Mouse (Mus musculus) erythroid progenitor cell, adult 5-6 weeks (primary cell): ENCODE measurements at regions not wholly inside any gene's neighbourhood (a gene's known extent, or its start where the extent isn't known, plus 50 kb on each side); places are given as distances from the start of the nearest gene placed in this dataset.

Experiments used
- ATAC-seq: replicated peaks from 2 replicates; pipeline ENCODE4 v1.8.0; 2016; ENCODE audit warnings: moderate number of reproducible peaks, mild to moderate bottlenecking, moderate TSS enrichment, inconsistent platforms; ENCODE audit not compliant: poor library complexity, low FRiP score, severe bottlenecking

DNA sequence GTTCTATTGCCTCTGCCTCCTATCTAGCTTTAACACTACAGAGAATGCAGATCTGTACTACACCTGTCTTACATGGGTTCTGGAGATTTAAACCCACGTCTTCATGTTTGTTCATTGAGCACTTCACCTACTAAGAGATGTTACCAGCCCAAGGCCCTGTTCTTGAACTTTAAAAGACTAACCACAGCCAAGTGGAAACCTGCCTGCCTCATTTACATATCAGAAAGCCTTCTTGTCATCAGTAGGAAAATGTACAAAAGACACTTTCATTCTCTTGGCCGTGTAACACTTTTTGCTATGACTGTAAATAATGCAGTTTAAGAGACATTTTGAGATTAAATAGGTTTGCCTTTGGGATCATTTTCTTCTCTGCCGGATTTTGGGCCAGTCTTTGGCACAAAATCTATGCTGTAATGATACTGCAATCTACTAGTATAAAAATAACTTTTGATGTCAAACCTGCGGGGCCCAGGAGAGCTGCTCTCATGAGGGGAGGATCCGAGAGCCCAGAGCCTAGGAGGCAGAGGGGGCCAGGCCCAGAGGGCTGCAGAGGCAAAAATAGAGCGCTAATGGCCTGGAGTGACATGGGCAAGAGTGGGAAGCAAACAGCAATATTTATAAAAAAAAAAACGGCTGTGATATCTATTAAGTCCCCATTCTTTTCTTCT, 318.4 kb upstream of the Myo3a start:
- no peak for ATAC-seq

DNA sequence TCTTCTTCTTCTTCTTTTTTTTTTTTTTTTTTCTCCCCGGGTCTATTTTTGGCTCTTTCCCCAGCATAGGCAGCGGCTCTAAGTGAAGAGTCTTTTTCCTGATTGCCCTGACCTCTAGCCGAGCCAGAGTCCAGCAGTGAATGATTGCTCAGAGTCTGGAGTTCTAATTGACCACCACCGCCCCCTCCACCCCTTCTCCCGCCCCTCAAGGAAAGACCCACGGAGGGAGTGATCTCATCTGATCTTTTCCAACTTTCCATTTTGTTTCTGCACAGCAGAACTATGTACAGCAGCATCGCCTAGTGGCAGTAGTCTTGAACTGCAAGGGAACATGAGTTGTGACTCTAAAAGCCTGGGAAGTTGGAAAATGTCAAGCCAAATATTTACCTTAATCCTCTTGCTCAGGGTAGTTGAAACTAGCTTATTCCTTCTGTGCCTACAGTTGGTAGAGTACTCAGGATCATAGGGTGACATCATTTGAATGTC, 317.8 kb upstream of the Myo3a start:
- ATAC-seq = no peak

DNA sequence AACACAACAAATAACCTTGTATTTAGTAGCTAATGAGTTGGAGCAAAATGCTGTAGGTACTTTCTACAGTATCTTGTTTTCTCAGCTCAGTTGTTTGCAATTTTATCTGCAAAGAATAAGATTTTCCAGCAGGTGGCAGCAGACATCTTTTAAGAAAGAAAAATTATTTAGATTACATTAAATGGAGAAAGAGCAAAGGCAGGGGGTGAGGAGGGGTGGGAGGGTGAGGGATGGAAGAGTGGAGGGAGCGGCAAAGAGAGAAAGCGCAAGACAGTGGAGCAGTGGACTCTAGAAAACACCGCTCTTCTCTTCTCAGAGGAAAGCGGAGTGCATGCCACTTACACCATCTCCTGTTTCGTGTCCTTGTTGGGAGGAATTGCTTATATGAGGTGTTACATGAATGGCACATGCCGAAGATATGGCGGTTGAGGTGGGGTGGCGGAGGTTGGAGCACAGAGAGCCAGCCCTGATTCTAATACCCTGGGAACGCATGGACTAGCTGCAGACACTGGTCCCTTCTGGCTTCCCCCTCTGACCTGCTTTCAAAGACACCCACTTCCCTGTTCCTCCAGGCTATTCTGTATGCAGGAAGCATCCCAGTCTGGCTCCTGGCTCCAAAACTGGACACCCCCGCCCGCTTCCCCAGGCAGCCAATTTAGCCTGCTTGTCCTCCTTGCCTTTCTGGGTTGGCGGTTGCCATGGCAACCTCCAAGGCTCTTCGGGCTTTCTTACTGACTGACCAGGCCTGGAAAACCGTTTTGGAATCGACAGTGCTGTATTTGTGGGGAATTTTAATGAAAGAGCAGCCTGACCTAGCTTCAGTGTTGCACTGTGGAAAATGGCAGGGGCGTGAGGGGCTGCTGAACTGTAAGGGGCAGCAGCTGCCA, 309.3 kb upstream of the Myo3a start:
- no peak for ATAC-seq

- no peak for ATAC-seq
Measured at GRCm38 (mm10) chr2:21919091-21919490, 308.2 kb upstream of the Myo3a start.

GRCm38 (mm10) chr2:21927656-21928055, 299.6 kb upstream of the Myo3a start:
- no peak for ATAC-seq

DNA sequence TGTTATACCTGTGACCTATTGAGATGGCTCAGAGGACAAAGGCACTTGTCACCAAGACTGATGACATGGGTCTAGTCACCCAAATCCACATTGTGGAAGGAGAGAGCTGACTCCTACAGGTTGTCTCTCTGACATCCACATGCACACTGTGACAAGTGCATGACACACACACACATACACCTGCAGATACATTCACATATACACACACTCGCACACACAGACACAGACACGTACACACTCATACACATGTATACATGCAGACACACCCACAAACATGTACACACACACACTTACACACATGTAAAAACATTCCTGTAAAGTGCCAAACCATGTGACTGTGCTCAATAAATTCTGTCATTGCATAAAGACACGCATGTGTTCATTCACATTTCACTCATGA, 287.3 kb upstream of the Myo3a start:
- no peak for ATAC-seq

GRCm38 (mm10) chr2:21940797-21941487, 286.4 kb upstream of the Myo3a start:
- no peak for ATAC-seq

DNA sequence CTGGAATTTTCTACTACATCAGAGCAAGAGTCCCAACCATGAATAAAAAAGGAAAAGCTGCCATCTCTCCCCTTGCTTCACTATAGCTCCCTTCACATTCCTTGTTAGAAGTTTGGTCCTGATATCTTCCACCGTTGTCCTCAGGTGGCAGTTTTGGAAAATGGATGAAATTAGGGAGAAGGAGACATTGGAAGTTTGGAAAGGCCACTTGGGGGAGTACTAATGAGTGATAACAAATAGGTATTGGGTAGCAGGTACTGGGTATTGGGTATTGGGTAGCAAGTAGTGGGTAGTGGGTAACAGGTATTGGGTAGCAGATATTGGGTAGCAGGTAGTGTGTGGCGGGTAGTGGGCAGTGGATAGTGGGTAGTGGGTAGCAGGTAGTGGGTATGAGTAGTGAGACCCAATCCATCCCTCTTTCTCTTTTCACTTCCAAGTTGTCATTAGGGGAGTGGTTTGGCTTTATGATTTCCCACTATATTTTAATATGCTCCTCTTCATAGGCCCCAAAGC, 285.8 kb upstream of the Myo3a start:
- no peak for ATAC-seq

DNA sequence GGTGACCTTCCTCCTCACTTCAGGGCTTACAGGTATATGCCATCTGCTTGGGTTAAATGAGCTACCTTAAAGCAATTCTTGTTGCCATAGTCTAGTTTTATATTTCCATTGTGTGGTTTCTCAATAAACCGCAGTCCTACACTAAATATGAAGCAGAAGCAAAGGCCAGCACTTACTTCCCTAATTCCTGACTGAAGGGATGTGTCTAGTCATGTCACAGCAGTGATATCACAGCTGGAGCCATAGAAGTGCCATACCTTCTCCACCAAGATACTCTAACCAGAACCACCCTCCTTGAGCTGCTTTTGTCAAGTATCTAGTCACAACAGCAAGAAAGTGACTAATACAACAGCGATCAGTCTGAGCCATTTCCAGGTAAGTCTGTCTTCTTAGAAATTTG, 283.6 kb upstream of the Myo3a start:
- no peak for ATAC-seq

DNA sequence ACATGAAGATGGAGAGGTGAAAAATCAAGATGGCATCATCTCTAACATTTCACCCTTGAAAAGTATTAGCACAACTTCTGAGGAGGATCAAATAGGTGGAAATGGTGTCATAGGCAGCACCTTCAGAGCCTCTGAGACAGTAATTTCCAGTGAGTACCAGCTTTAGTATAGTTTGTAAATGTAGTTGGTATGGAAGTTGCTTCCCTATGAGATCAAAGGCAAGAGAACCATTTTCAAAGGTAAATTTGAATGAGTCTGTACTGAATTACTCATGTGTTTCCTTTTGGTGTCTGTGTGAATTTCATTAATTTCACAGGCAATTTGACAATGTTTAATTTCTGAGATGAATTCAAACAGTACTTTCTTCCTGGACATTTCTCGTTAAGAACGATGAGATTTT, 280.8 kb upstream of the Myo3a start:
- ATAC-seq = no peak

DNA sequence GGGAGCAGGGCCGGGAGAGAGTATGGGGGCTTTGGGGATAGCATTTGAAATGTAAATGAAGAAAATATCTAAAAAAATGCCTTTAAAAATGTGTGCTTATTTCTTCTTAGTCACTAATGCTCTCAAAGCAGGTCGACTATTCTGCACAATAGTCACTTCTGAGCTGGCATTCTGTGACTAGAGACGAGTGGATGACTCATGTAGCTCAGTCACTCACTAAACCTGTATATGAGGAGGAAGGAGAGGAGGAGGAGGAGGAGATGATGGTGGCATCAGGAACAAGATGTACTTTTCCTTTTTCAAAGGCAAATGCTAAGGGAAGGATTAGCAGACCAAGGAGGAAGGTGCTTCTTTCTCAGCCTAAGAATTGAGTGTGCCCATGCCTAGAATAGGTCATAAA, 276.0 kb upstream of the Myo3a start:
- ATAC-seq = no peak

- no peak for ATAC-seq
Measured at GRCm38 (mm10) chr2:21956112-21956963, 271.0 kb upstream of the Myo3a start.

GRCm38 (mm10) chr2:21958365-21958764, 268.9 kb upstream of the Myo3a start:
- ATAC-seq = no peak

DNA sequence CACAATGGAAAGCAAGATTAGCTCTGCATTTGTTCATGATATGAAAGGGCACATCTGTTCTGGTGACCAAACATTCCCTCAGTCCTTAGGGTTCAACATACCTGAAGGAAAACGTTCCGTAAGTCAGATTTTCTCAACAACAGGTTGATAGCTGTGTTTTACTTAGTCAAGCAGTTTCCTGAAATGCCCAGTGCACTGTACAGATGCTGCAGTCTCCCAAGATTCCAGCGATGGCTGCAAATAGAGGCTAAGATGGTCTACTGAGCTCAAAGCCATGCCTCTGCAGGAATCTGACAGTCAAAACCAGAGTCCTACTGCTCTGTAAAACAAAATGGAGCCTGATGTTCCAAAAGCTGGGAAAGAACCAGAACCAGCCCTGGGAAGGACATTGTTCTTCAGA, 268.5 kb upstream of the Myo3a start:
- ATAC-seq = no peak

DNA sequence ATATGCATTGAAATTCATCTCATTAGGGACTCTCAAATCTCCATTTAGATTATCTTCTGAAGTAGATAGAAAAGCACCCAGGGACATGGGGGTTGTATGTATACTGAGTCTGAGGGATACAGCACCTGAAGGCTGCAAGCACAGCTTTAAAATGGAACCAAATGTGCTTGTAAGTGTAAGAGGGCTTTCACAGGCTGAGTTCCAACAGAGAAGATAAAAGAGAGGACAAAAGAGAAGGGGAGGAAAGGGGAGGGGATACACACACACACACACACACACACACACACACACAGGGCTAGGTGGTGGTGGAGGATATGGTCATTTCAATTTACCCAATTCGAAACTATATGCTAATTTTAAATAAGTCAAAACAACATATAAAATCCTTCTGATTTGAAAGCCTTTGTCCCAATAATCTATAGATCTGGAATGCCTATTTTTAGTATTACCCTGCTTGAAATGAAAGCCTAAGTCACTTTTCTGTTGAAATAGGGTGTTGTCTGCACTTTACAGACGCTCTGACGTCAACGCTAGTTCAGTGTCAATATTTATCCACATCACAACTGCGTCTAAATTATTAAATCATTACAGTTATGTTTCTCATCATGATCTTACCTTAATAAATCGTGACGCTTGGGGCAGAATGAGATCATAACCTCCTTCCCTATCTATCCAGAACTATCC, 263.8 kb upstream of the Myo3a start:
- no peak for ATAC-seq

DNA sequence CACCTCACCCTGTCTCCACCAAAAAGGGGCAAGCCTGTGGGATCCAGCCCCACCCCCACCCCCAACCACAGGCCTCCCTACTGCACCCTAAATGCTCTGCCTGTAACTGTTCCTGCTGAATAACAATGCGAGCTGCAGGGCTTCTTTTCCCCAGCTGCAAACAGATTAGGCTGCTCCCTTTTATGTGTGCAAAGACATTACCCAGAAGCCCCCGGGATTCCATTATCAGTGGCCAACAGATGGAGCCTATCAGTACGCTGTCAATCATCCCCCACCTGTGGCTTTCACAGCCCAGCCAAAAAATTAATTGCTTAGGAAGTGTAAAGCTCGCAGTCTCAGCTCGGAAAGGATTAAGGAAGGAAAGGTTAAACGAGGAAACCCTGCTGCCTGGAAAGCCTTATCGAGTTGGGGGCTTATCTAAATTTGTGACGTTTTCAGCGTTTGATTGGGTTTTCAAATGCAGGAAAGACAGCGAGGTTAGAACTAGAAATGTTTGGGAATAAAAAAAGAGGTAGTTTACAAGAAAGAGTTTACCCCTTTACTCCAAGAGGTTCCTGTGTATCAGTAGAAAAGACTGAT, 263.2 kb upstream of the Myo3a start:
- ATAC-seq = peak; percentile 82

DNA sequence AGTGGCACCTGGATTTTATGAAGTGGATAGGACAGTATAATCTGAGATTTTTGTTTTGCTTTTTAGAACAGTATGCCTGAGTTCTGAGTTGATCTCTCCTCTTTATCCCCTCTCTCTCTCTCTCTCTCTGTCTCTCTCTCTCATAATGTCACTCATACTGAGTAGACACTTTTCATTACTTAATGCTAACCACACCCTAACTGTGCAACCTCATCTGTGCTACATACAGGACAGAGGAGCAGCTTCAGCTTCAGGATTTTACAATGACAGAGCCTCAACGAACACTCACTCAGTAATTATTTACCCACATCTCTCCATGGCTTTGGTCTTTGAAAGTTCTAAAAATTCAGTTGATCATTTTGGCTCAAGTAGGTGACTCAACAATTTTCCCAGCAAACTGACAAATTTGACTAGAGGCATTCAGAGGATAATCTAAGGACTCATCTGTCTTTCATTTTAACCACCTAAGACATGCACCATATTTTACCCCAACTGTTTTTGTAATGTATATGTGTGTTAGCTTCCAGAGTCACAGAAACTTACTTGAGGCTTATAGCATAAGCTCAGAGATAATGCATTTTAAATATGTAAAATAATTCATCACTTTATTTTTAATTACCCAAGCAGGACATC, 256.4 kb upstream of the Myo3a start:
- ATAC-seq = no peak

DNA sequence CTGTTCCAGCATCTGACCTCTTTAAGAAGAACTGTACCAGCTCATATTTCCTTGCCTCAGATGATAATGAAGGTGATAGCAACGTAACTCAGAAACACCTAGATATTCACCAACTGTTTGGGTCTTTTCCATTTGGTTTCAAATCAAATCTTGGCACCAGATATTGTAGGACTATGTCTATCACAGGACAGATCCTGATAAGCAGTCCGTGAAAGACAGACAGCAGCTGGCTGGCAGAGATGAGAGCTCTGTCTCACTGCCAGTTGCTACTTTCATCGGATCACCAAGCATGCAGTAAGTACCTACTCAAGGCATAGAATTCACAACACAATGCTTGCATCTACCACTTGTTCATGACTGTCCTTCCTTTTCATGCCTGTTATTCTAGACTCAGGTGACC, 252.7 kb upstream of the Myo3a start:
- ATAC-seq = no peak
